Mouse (Mus musculus): ENCODE measurements around the gene Mfrp. TPM values are rescaled to one million over a fixed set of nuclear protein-coding genes. Genes with fewer than 3 reads are reported as not detected.

Gene Mfrp
- total and polyA plus RNA-seq, 3 experiments = 0.10 TPM; not detected in 2

GRCm38 (mm10) chr9:44114453-44114852 is 12.9 kb downstream of the Mfrp start (continued):
- TF ChIP-seq GATA1 (IDR thresholded peaks at IDR 0.05; ENCODE audit: low read depth, low read length) = no peak
- TF ChIP-seq MXI1 (IDR thresholded peaks at IDR 0.05; ENCODE audit: low read depth, low read length) = no peak

GRCm38 (mm10) chr9:44115599-44115998 is 14.1 kb downstream of the Mfrp start:
- H3K79me2 ChIP-seq (ENCODE audit: control insufficient read depth, insufficient read depth, low read length, poor library complexity) = peaks cover 14% of the 10 kb centered on the region
- H3K27ac ChIP-seq (ENCODE audit: control insufficient read depth, low read depth, low read length) = no peak overlapping the region
- TF ChIP-seq MAX (IDR thresholded peaks at IDR 0.05; ENCODE audit: low read length) (no peak), CHD1 (IDR thresholded peaks at IDR 0.05; ENCODE audit: low read depth, low read length) (no peak), POLR2A (IDR thresholded peaks at IDR 0.05; ENCODE audit: control insufficient read depth in 1 of 2, insufficient read depth in 1 of 2, low read depth in 1 of 2, low read length in 2 of 2, poor library complexity in 1 of 2) (no peak), USF1 (IDR thresholded peaks at IDR 0.05; ENCODE audit: low read depth, low read length) (no peak), NRF1 (IDR thresholded peaks at IDR 0.05; ENCODE audit: insufficient read depth, low read depth, low read length, poor library complexity, severe bottlenecking) (no peak), BHLHE40 (IDR thresholded peaks at IDR 0.05; ENCODE audit: borderline replicate concordance, low read depth, low read length) (no peak)
- H3K4me1 ChIP-seq (ENCODE audit: control insufficient read depth in 1 of 2, insufficient read depth in 2 of 2, low read length in 2 of 2) = peaks cover 0 to 7% of the 10 kb centered on the region in 2 experiments; a peak in 2 of 4 replicates
- no peak overlapping the region for H3K4me3 ChIP-seq (ENCODE audit: control insufficient read depth in 1 of 2, insufficient read depth in 1 of 2, low read depth in 2 of 2, low read length in 2 of 2)
- H3K27me3 ChIP-seq (ENCODE audit: control insufficient read depth in 1 of 2, insufficient read depth in 2 of 2, low read length in 2 of 2) = no peaks in the 10 kb centered on the region
- H3K36me3 ChIP-seq (ENCODE audit: control insufficient read depth in 1 of 2, insufficient read depth in 2 of 2, low read length in 2 of 2) = peaks cover 0 to 5% of the 10 kb centered on the region in 2 experiments; a peak in 2 of 4 replicates
- H3K9me3 ChIP-seq (replicated peaks; ENCODE audit: insufficient read depth, low read length) = no peaks in the 10 kb centered on the region
- DNase-seq (ENCODE audit: low read depth, low spot score) = no peak
- H3K9ac ChIP-seq (ENCODE audit: control insufficient read depth, low read depth, low read length, poor library complexity, severe bottlenecking) = no peak overlapping the region

GRCm38 (mm10) chr9:44116182-44116581 is 14.7 kb downstream of the Mfrp start:
- Histone ChIP-seq H3K27ac (ENCODE audit: control insufficient read depth, low read depth, low read length) (no peak overlapping the region), H3K27me3 (ENCODE audit: control insufficient read depth in 1 of 2, insufficient read depth in 2 of 2, low read length in 2 of 2) (no peaks in the 10 kb centered on the region), H3K4me3 (ENCODE audit: control insufficient read depth in 1 of 2, insufficient read depth in 1 of 2, low read depth in 2 of 2, low read length in 2 of 2) (no peak overlapping the region), H3K9ac (ENCODE audit: control insufficient read depth, low read depth, low read length, poor library complexity, severe bottlenecking) (no peak overlapping the region), H3K4me1 (ENCODE audit: control insufficient read depth in 1 of 2, insufficient read depth in 2 of 2, low read length in 2 of 2) (peaks cover 0 to 7% of the 10 kb centered on the region in 2 experiments; a peak in 2 of 4 replicates), H3K9me3 (replicated peaks; ENCODE audit: insufficient read depth, low read length) (no peaks in the 10 kb centered on the region), H3K79me2 (ENCODE audit: control insufficient read depth, insufficient read depth, low read length, poor library complexity) (peaks cover 12% of the 10 kb centered on the region), H3K36me3 (ENCODE audit: control insufficient read depth in 1 of 2, insufficient read depth in 2 of 2, low read length in 2 of 2) (peaks cover 0 to 5% of the 10 kb centered on the region in 2 experiments; a peak in 2 of 4 replicates)
- TF ChIP-seq TBP (IDR thresholded peaks at IDR 0.05; ENCODE audit: low read depth, low read length) (no peak), TAL1 (IDR thresholded peaks at IDR 0.05; ENCODE audit: low read length) (no peak), MYC (IDR thresholded peaks at IDR 0.05; ENCODE audit: low read depth, low read length) (no peak), EP300 (IDR thresholded peaks at IDR 0.05; ENCODE audit: low read depth in 1 of 2, low read length in 2 of 2) (no peak), E2F4 (IDR thresholded peaks at IDR 0.05; ENCODE audit: borderline replicate concordance, low read depth, low read length) (no peak), MAX (IDR thresholded peaks at IDR 0.05; ENCODE audit: low read length) (no peak), CTCF (IDR thresholded peaks at IDR 0.05 in 2 of 3, conservative IDR thresholded peaks at IDR 0.05 in 1 of 3; ENCODE audit: control insufficient read depth in 1 of 3, insufficient read depth in 1 of 3, low read depth in 2 of 3, low read length in 3 of 3, poor library complexity in 1 of 3, severe bottlenecking in 1 of 3) (peak; percentile 15 to 52 (median 42); a peak in 4 of 6 replicates), SMC3 (IDR thresholded peaks at IDR 0.05; ENCODE audit: low read depth, low read length) (peak; percentile 59), ZC3H11A (IDR thresholded peaks at IDR 0.05; ENCODE audit: low read depth, low read length) (peak; percentile 8; the same call in 1 of the 2 replicates), MAZ (IDR thresholded peaks at IDR 0.05; ENCODE audit: low read depth, low read length) (no peak), RAD21 (IDR thresholded peaks at IDR 0.05; ENCODE audit: low read depth, low read length) (no peak; the same call in none of the 2 replicates)
- DNase-seq (ENCODE audit: low read depth, low spot score) = peak; percentile 39
